Mouse (Mus musculus) liver, embryonic 14.5 days (tissue): ENCODE measurements at regions not wholly inside any gene's neighbourhood (a gene's known extent, or its start where the extent isn't known, plus 50 kb on each side); places are given as distances from the start of the nearest gene placed in this dataset. TPM values are rescaled to one million over a fixed set of nuclear protein-coding genes. Genes with fewer than 3 reads are reported as not detected.

Experiments used
- ATAC-seq: fragments of 200-750 bp; cut with Nextera tagmentation; 2 replicates; pipeline ENCODE4 v1.8.0; 2017; ENCODE audit warnings: moderate number of reproducible peaks, mild to moderate bottlenecking, moderate library complexity; ENCODE audit not compliant: insufficient read depth
- DNase-seq, 3 experiments: peaks; one replicate each; pipeline ENCODE4 v3.0.0-alpha.2; 2012 to 2013; ENCODE audit warnings: low read depth in 3 of 3, low spot score in 3 of 3
- H3K27ac ChIP-seq: fragments of 300-500 bp; sonication (generic); 2 replicates; pipeline ENCODE4 v1.5.1; 2014; ENCODE audit warnings: moderate library complexity, mild to moderate bottlenecking, control low read depth, inconsistent platforms
- H3K27me3 ChIP-seq: fragments of 300-500 bp; sonication (generic); 2 replicates; pipeline ENCODE4 v1.6.1; 2014; ENCODE audit warnings: mild to moderate bottlenecking, low read length, moderate library complexity; ENCODE audit not compliant: control insufficient read depth, insufficient read depth
- H3K36me3 ChIP-seq: fragments of 300-500 bp; sonication (generic); replicated peaks from 2 replicates; pipeline ENCODE4 v1.6.1; 2014; ENCODE audit warnings: low read depth; ENCODE audit not compliant: control insufficient read depth, insufficient read depth
- H3K4me1 ChIP-seq, 2 experiments: fragments of 200-500 bp in 1 of 2; fragments of 300-500 bp in 1 of 2; sonication (generic) in 1 of 2; replicated peaks; 2 replicates each; pipeline ENCODE4 v1.6.1; 2012 to 2014; ENCODE audit warnings: antibody characterized with exemption in 1 of 2, inconsistent platforms in 1 of 2, low read length in 1 of 2; ENCODE audit not compliant: control insufficient read depth in 2 of 2, insufficient read depth in 2 of 2
- H3K4me2 ChIP-seq: fragments of 300-500 bp; sonication (generic); 2 replicates; pipeline ENCODE4 v1.6.1; 2014; ENCODE audit warnings: low read depth, mild to moderate bottlenecking, control low read depth, moderate library complexity
- H3K4me3 ChIP-seq, 2 experiments: fragments of 200-500 bp in 1 of 2; fragments of 300-500 bp in 1 of 2; sonication (generic) in 1 of 2; 2 replicates each; pipeline ENCODE4 v1.5.1; 2012 to 2014; ENCODE audit warnings: low read depth in 2 of 2, low read length in 2 of 2, mild to moderate bottlenecking in 2 of 2, control low read depth in 1 of 2, inconsistent platforms in 1 of 2, moderate library complexity in 1 of 2; ENCODE audit not compliant: insufficient read depth in 1 of 2
- H3K9ac ChIP-seq: fragments of 300-500 bp; sonication (generic); replicated peaks from 2 replicates; pipeline ENCODE4 v1.6.1; 2014; ENCODE audit warnings: mild to moderate bottlenecking, control low read depth, moderate library complexity
- H3K9me3 ChIP-seq: fragments of 300-500 bp; sonication (generic); 2 replicates; pipeline ENCODE4 v1.6.1; 2016; ENCODE audit warnings: low read length, mixed read lengths; ENCODE audit not compliant: control insufficient read depth
- CTCF ChIP-seq: IDR thresholded peaks from 2 replicates; pipeline ENCODE4 v1.5.1; 2016; ENCODE audit warnings: antibody characterized with exemption, low read depth, control low read depth
- EP300 ChIP-seq: IDR thresholded peaks from 2 replicates; pipeline ENCODE4 v1.6.1; 2016; ENCODE audit warnings: antibody characterized with exemption, low read depth
- WGBS: fragments of 180-500 bp; shearing (Covaris S2); extraction: QIAGEN DNeasy Blood & Tissue Kit; methylation state at CpG from one replicate; pipeline ENCODE4 v1.1.7; 2014; ENCODE audit not compliant: insufficient replicate concordance; 5-methylcytosine and 5-hydroxymethylcytosine counted together
- microRNA-seq: library from miRNA; unstranded; fragments of <30 nt; microRNA quantifications from one replicate; pipeline ENCODE4, GENCODE M21; 2016

- 43% methylated on average over 17 of the region's 17 CpGs for WGBS
- DNase-seq: no peak
- Histone ChIP-seq H3K27me3 (no peaks in the 10 kb centered on the region), H3K4me2 (no peak overlapping the region), H3K9me3 (no peaks in the 10 kb centered on the region), H3K27ac (no peak overlapping the region), H3K36me3 (no peaks in the 10 kb centered on the region), H3K4me3 (no peak overlapping the region), H3K4me1 (no peaks in the 10 kb centered on the region), H3K9ac (no peak overlapping the region)
- ATAC-seq: no peak
- TF ChIP-seq EP300 (no peak), CTCF (no peak)
These were observed 113.7 kb upstream of the Gm10131 start for GRCm38 (mm10) chr8:34225011-34225890.

GRCm38 (mm10) chr8:34222187-34222586 is 110.7 kb upstream of the Gm10131 start:
- no peak overlapping the region for H3K4me2 ChIP-seq
- no peaks in the 10 kb centered on the region for H3K36me3 ChIP-seq
- H3K4me3 ChIP-seq: no peak overlapping the region
- H3K27ac ChIP-seq: no peak overlapping the region
- ATAC-seq: no peak
- TF ChIP-seq EP300 (no peak), CTCF (no peak)
- DNase-seq: no peak
- WGBS: 59% methylated on average over 6 of the region's 6 CpGs
- H3K9ac ChIP-seq: no peak overlapping the region
- H3K27me3 ChIP-seq: no peaks in the 10 kb centered on the region
- H3K4me1 ChIP-seq: no peaks in the 10 kb centered on the region
- no peaks in the 10 kb centered on the region for H3K9me3 ChIP-seq

Small RNAs in the stretch of these regions (microRNA-seq; reads per million reads assigned to microRNA genes)
- gene Gm23177: not detected
